In genomic region chr15:79350866-79351265, GRCm38 (mm10) we compare ENCODE assay signal across 10 mouse cellular contexts. TPM values are rescaled to one million over a fixed set of nuclear protein-coding genes. Genes with fewer than 3 reads are reported as not detected.
DNase-seq lines count a peak whose midpoint lies in the region; ATAC-seq and TF ChIP-seq lines count a peak whose summit lies in the region.
"Had no signal": no experiment of that assay in that cellular context is flagged by ENCODE, and none has a peak within 500 bp of the region (broad histone marks: within the 10 kb centered on the region; RNA-seq: fewer than 3 reads in every experiment).

No protein-coding gene starts in this region.

- H3K36me3 ChIP-seq in liver, adult 2 months (ENCODE audit: control insufficient read depth, insufficient read depth, low read length): no peaks in the 10 kb centered on the region
- peaks cover 46% of the 10 kb centered on the region for H3K36me3 ChIP-seq in G1E (replicated peaks)
- no peaks in the 10 kb centered on the region for H3K36me3 ChIP-seq in heart, postnatal 0 days (replicated peaks; ENCODE audit: control insufficient read depth, insufficient read depth, low read length)
- H3K36me3 ChIP-seq in megakaryocyte, embryonic 14.5 days (replicated peaks; ENCODE audit: low read length): peaks cover 6% of the 10 kb centered on the region
- H3K36me3 ChIP-seq: embryonic facial prominence, embryonic 13.5 days had no signal

- H3K79me2 ChIP-seq in liver, adult 2 months (ENCODE audit: control insufficient read depth, insufficient read depth, low read length): peaks cover 11% of the 10 kb centered on the region

- no peak for TF ChIP-seq POLR2A in liver, adult 2 months (IDR thresholded peaks at IDR 0.05; ENCODE audit: extremely low read depth, insufficient read depth, low read length)

- no peak for TF ChIP-seq EP300 in heart, postnatal 0 days (IDR thresholded peaks at IDR 0.05; ENCODE audit: low read depth)

- H3K4me3 ChIP-seq in liver, adult 2 months (ENCODE audit: insufficient read depth, low read depth, low read length): no peak overlapping the region
- peak overlapping the region; percentile 59; the same call in 1 of the 2 replicates for H3K4me3 ChIP-seq in G1E (ENCODE audit: low read depth, low read length)
- H3K4me3 ChIP-seq in heart, postnatal 0 days (ENCODE audit: low read depth, low read length): no peak overlapping the region
- peak overlapping the region; percentile 72 for H3K4me3 ChIP-seq in megakaryocyte, embryonic 14.5 days (replicated peaks)
- H3K4me3 ChIP-seq: embryonic facial prominence, embryonic 13.5 days had no signal

- peaks cover 17% of the 10 kb centered on the region for H3K4me1 ChIP-seq in liver, adult 2 months (ENCODE audit: control insufficient read depth, insufficient read depth, low read length)
- peaks cover 75% of the 10 kb centered on the region for H3K4me1 ChIP-seq in G1E (ENCODE audit: insufficient read depth, low read depth, low read length)
- H3K4me1 ChIP-seq in heart, postnatal 0 days (ENCODE audit: control insufficient read depth, insufficient read depth): peaks cover 34% of the 10 kb centered on the region
- peaks cover 77% of the 10 kb centered on the region for H3K4me1 ChIP-seq in megakaryocyte, embryonic 14.5 days

- ATAC-seq in G1E (ENCODE audit: extremely low read depth, insufficient number of reproducible peaks, low FRiP score, poor library complexity, severe bottlenecking): no peak
- no peak for ATAC-seq in heart, postnatal 0 days (ENCODE audit: insufficient read depth, low read depth)
- ATAC-seq: hindbrain, embryonic 16.5 days had no signal

- WGBS in liver, adult 2 months: 77% methylated on average over 4 of the region's 4 CpGs
- WGBS in heart, postnatal 0 days: 90% methylated on average over 4 of the region's 4 CpGs

- peak overlapping the region; percentile 9; the same call in 1 of the 2 replicates for H3K27ac ChIP-seq in liver, adult 2 months (replicated peaks; ENCODE audit: insufficient read depth, low read depth, low read length)
- H3K27ac ChIP-seq in heart, postnatal 0 days (ENCODE audit: low read depth): peak overlapping the region; percentile 78
- H3K27ac ChIP-seq: embryonic facial prominence, embryonic 13.5 days; macrophage had no signal

- no peaks in the 10 kb centered on the region for H3K9me3 ChIP-seq in G1E (replicated peaks)
- no peaks in the 10 kb centered on the region for H3K9me3 ChIP-seq in heart, postnatal 0 days (replicated peaks; ENCODE audit: control insufficient read depth, low read length)
- peaks cover 5% of the 10 kb centered on the region; the same call in 1 of the 2 replicates for H3K9me3 ChIP-seq in megakaryocyte, embryonic 14.5 days
- H3K9me3 ChIP-seq: embryonic facial prominence, embryonic 13.5 days had no signal

- peak overlapping the region; percentile 26 for H3K4me2 ChIP-seq in heart, postnatal 0 days (ENCODE audit: low read depth, low read length)

- no peak for DNase-seq in liver, adult 2 months (ENCODE audit: extremely low read depth, low read depth, low spot score)
- DNase-seq in liver: no peak
- no peak for DNase-seq in G1E (ENCODE audit: low spot score)
- no peak for DNase-seq in heart, postnatal 0 days (ENCODE audit: low spot score)
- DNase-seq in cerebellum, postnatal 4 days (ENCODE audit: low spot score in 2 of 2): no peak
- DNase-seq in thymus, adult 18-20 months: no peak

- no peak for TF ChIP-seq CTCF in liver, adult 2 months (IDR thresholded peaks at IDR 0.05; ENCODE audit: low read depth, low read length)
- no peak for TF ChIP-seq CTCF in G1E (IDR thresholded peaks at IDR 0.05; ENCODE audit: low read depth, low read length)
- TF ChIP-seq CTCF in heart, postnatal 0 days (IDR thresholded peaks at IDR 0.05; ENCODE audit: low read depth): no peak

- no peaks in the 10 kb centered on the region for H3K27me3 ChIP-seq in liver, adult 2 months (ENCODE audit: control insufficient read depth, insufficient read depth, low read length)
- H3K27me3 ChIP-seq in G1E (ENCODE audit: insufficient read depth, low read length): peaks cover 16% of the 10 kb centered on the region; the same call in 1 of the 2 replicates
- H3K27me3 ChIP-seq in heart, postnatal 0 days (ENCODE audit: control insufficient read depth, insufficient read depth, low read length): no peaks in the 10 kb centered on the region
- H3K27me3 ChIP-seq in megakaryocyte, embryonic 14.5 days (replicated peaks): peaks cover 50% of the 10 kb centered on the region

- H3K9ac ChIP-seq in liver, adult 2 months (ENCODE audit: low read depth, low read length): no peak overlapping the region
- H3K9ac ChIP-seq in heart, postnatal 0 days (replicated peaks; ENCODE audit: low read depth, low read length): no peak overlapping the region

RNA-seq across cellular contexts. Expression of gene Maff, which starts 4.4 kb away (rescaled TPM):
- 8.5 and 10.8 TPM in 2 replicates for total RNA-seq in liver, adult 2 months (2014; rRNA removed)
- 0.75 and 0.89 TPM in 2 replicates for polyA plus RNA-seq in liver, adult 2 months (2012; rRNA removed)
- total RNA-seq in G1E (2014; fragmentation: Nextera tagmentation): 10.1 and 10.2 TPM in 2 replicates
- 11.7 and 14.8 TPM in 2 replicates for total RNA-seq in G1E (2017)
- 8.4 and 8.6 TPM in 2 replicates for polyA plus RNA-seq in G1E (2012)
- total RNA-seq in heart, postnatal 0 days (2014; rRNA removed; ENCODE audit: low replicate concordance): 12.9 and 19.4 TPM in 2 replicates
- 1.8 and 2.9 TPM in 2 replicates for polyA plus RNA-seq in heart, postnatal 0 days (2015; fragmentation: Nextera tagmentation; extraction: Ambion mirVana)
- 3.8 and 6.4 TPM in 2 replicates for polyA plus RNA-seq in megakaryocyte, embryonic 14.5 days (2012; ENCODE audit: insufficient read depth, low replicate concordance)

RNA-seq across cellular contexts. Expression of gene Pla2g6, which starts 22.7 kb away (rescaled TPM):
- 16.3 and 29.3 TPM in 2 replicates for total RNA-seq in liver, adult 2 months (2014; rRNA removed)
- polyA plus RNA-seq in liver, adult 2 months (2012; rRNA removed): 24.5 and 25.1 TPM in 2 replicates
- total RNA-seq in G1E (2014; fragmentation: Nextera tagmentation) (22.1 and 24.5 TPM in 2 replicates), G1E (2017) (6.5 and 7.0 TPM in 2 replicates)
- polyA plus RNA-seq in G1E (2012): 25.1 and 26.4 TPM in 2 replicates
- 14.1 and 20.3 TPM in 2 replicates for total RNA-seq in heart, postnatal 0 days (2014; rRNA removed; ENCODE audit: low replicate concordance)
- 7.1 and 7.9 TPM in 2 replicates for polyA plus RNA-seq in heart, postnatal 0 days (2015; fragmentation: Nextera tagmentation; extraction: Ambion mirVana)
- polyA plus RNA-seq in megakaryocyte, embryonic 14.5 days (2012; ENCODE audit: insufficient read depth, low replicate concordance): 26.0 and 37.7 TPM in 2 replicates

RNA-seq across cellular contexts. Expression of gene Tmem184b, which starts 52.5 kb away (rescaled TPM):
- total RNA-seq in liver, adult 2 months (2014; rRNA removed): 6.0 and 10.1 TPM in 2 replicates
- polyA plus RNA-seq in liver, adult 2 months (2012; rRNA removed): 46.8 and 48.7 TPM in 2 replicates
- 11.3 and 13.3 TPM in 2 replicates for total RNA-seq in G1E (2014; fragmentation: Nextera tagmentation)
- total RNA-seq in G1E (2017): 1.9 and 2.3 TPM in 2 replicates
- polyA plus RNA-seq in G1E (2012): 12.9 and 13.8 TPM in 2 replicates
- 70.6 and 111 TPM in 2 replicates for total RNA-seq in heart, postnatal 0 days (2014; rRNA removed; ENCODE audit: low replicate concordance)
- 31.8 and 32.7 TPM in 2 replicates for polyA plus RNA-seq in heart, postnatal 0 days (2015; fragmentation: Nextera tagmentation; extraction: Ambion mirVana)
- polyA plus RNA-seq in megakaryocyte, embryonic 14.5 days (2012; ENCODE audit: insufficient read depth, low replicate concordance): 58.6 and 91.9 TPM in 2 replicates

Comparison
In these comparisons a context has a peak if more than half of its experiments do, and no peak if none do; other contexts are left out.
1. H3K4me3 ChIP-seq: peak in G1E (single experiment) and megakaryocyte, embryonic 14.5 days (single experiment); none in liver, adult 2 months (single experiment) and heart, postnatal 0 days (single experiment).